Mouse (Mus musculus): ENCODE results near the gene H2-Ab1.
A peak's percentile ranks its signal among the peaks of the same experiment; 100 is the strongest.

The H2-Ab1 gene

GRCm38 (mm10) chr17:34309225-34309624, 51.7 kb downstream of the H2-Ab1 start:
- DNase-seq (ENCODE audit: low read depth, low spot score), result no peak

- DNase-seq (ENCODE audit: low read depth, low spot score), result peak; percentile 71
These were observed 52.3 kb downstream of the H2-Ab1 start for GRCm38 (mm10) chr17:34309683-34310385.

GRCm38 (mm10) chr17:34310526-34310925, 53.0 kb downstream of the H2-Ab1 start:
- peak; percentile 38 for DNase-seq (ENCODE audit: low read depth, low spot score)

GRCm38 (mm10) chr17:34312185-34312584, 54.7 kb downstream of the H2-Ab1 start:
- no peak for DNase-seq (ENCODE audit: low read depth, low spot score)

GRCm38 (mm10) chr17:34313393-34313792, 55.9 kb downstream of the H2-Ab1 start:
- peak; percentile 80 for DNase-seq (ENCODE audit: low read depth, low spot score)

GRCm38 (mm10) chr17:34314286-34314685, 56.8 kb downstream of the H2-Ab1 start:
- no peak for DNase-seq (ENCODE audit: low read depth, low spot score)

GRCm38 (mm10) chr17:34315512-34315911, 58.0 kb downstream of the H2-Ab1 start:
- DNase-seq (ENCODE audit: low read depth, low spot score), result no peak

GRCm38 (mm10) chr17:34316697-34317096, 59.2 kb downstream of the H2-Ab1 start:
- DNase-seq (ENCODE audit: low read depth, low spot score), result no peak

GRCm38 (mm10) chr17:34317275-34317674, 59.8 kb downstream of the H2-Ab1 start:
- DNase-seq (ENCODE audit: low read depth, low spot score), result no peak
